Mouse (Mus musculus) midbrain, embryonic 13.5 days (tissue): Measurements from ENCODE around the gene Nkd1. TPM values are rescaled to one million over a fixed set of nuclear protein-coding genes. Genes with fewer than 3 reads are reported as not detected.

Experiments used
- ATAC-seq: fragments of 200-750 bp; cut with Nextera tagmentation; 2 replicates; pipeline ENCODE4 v1.8.0; 2017; ENCODE audit warnings: mild to moderate bottlenecking, moderate TSS enrichment, moderate library complexity
- H3K27ac ChIP-seq: fragments of 300-500 bp; sonication (generic); 2 replicates; pipeline ENCODE4 v1.5.1; 2015; ENCODE audit warnings: inconsistent platforms, mild to moderate bottlenecking, moderate library complexity
- H3K27me3 ChIP-seq: fragments of 300-500 bp; sonication (generic); 2 replicates; pipeline ENCODE4 v1.6.1; 2015; ENCODE audit warnings: mild to moderate bottlenecking, inconsistent platforms
- H3K36me3 ChIP-seq: fragments of 300-500 bp; sonication (generic); 2 replicates; pipeline ENCODE4 v1.6.1; 2015; ENCODE audit warnings: mild to moderate bottlenecking, inconsistent platforms
- H3K4me1 ChIP-seq: fragments of 300-500 bp; sonication (generic); replicated peaks from 2 replicates; pipeline ENCODE4 v1.6.1; 2015; ENCODE audit warnings: inconsistent platforms
- H3K4me2 ChIP-seq: fragments of 300-500 bp; sonication (generic); replicated peaks from 2 replicates; pipeline ENCODE4 v1.6.1; 2015; ENCODE audit warnings: moderate library complexity, mild to moderate bottlenecking, inconsistent platforms
- H3K4me3 ChIP-seq: fragments of 300-500 bp; sonication (generic); replicated peaks from 2 replicates; pipeline ENCODE4 v1.5.1; 2015; ENCODE audit warnings: mild to moderate bottlenecking, inconsistent platforms
- H3K9ac ChIP-seq: fragments of 300-500 bp; sonication (generic); replicated peaks from 2 replicates; pipeline ENCODE4 v1.6.1; 2015; ENCODE audit warnings: mild to moderate bottlenecking, inconsistent platforms
- H3K9me3 ChIP-seq: fragments of 300-500 bp; sonication (generic); 2 replicates; pipeline ENCODE4 v1.6.1; 2016; ENCODE audit warnings: mild to moderate bottlenecking, inconsistent platforms
- WGBS: fragments of 180-500 bp; shearing (Covaris S2); methylation state at CpG from one replicate; pipeline ENCODE4 v1.1.7; 2015; 5-methylcytosine and 5-hydroxymethylcytosine counted together
- polyA plus RNA-seq: library from polyadenylated mRNA; unstranded; fragments of >200 nt; fragmentation: Nextera tagmentation; extraction: Ambion mirVana; gene quantifications from 2 replicates; pipeline ENCODE4 v1.2.1, GENCODE M21; 2015

Gene Nkd1
- polyA plus RNA-seq, 1 experiment from 2014 or later, result 79.8 TPM

DNA sequence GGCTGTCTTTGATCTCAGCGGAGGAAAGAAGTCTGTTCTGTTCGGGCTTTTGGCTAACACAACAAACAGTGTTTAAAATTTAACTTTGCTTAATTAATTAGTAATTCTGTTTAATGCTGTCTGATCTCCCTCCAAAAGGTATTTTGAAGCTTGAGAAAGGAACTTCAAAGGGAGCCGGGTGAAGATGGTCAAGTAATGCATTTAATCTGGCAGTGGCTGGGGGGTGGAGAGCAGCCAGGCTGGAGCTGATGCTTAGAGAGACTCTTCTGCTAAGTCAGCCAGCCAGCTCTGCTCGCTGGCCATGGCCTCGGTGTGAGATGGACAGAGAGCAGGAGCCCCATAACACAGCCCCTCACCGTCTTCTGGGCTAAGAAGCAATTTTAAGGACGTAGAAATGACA lies 58.1 kb downstream of the Nkd1 start:
- Histone ChIP-seq H3K4me2 (no peak overlapping the region), H3K4me3 (no peak overlapping the region), H3K36me3 (peaks cover 14% of the 10 kb centered on the region; the same call in 1 of the 2 replicates), H3K9ac (no peak overlapping the region), H3K9me3 (no peaks in the 10 kb centered on the region), H3K27me3 (no peaks in the 10 kb centered on the region), H3K27ac (no peak overlapping the region), H3K4me1 (peaks cover 59% of the 10 kb centered on the region)
- WGBS, result 35% methylated on average over 7 of the region's 7 CpGs
- no peak for ATAC-seq

GRCm38 (mm10) chr8:88579668-88580330 lies 58.6 kb downstream of the Nkd1 start:
- H3K4me1 ChIP-seq, result peaks cover 54% of the 10 kb centered on the region
- no peak for ATAC-seq
- peaks cover 14% of the 10 kb centered on the region; the same call in 1 of the 2 replicates for H3K36me3 ChIP-seq
- H3K9ac ChIP-seq, result no peak overlapping the region
- H3K4me3 ChIP-seq, result no peak overlapping the region
- H3K9me3 ChIP-seq, result no peaks in the 10 kb centered on the region
- no peaks in the 10 kb centered on the region for H3K27me3 ChIP-seq
- 83% methylated on average over 18 of the region's 18 CpGs for WGBS
- H3K4me2 ChIP-seq, result no peak overlapping the region
- peak overlapping the region; percentile 7; the same call in 1 of the 2 replicates for H3K27ac ChIP-seq

DNA sequence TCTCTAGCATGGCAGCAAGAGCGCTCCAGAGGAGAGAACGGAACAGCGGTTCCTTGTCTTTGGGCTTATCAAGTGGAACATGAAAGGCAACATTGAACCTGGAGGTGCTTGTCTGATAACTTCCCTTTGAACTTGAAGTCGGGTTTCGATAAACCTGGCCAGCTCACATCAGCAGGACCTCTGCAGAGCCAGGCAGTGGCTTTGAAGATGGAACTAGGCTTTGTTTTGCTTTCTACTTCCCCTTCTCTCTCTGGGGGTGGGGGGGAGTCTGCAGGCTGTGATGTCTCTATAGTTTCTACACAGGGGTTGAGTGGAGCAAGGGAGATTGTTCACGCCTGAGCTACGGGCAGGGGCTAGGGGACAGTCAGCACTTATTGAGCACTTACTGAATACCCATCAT lies 59.6 kb downstream of the Nkd1 start:
- WGBS, result 81% methylated on average over 7 of the region's 7 CpGs
- no peak for ATAC-seq
- Histone ChIP-seq H3K9ac (no peak overlapping the region), H3K27ac (no peak overlapping the region), H3K4me2 (no peak overlapping the region), H3K36me3 (peaks cover 18% of the 10 kb centered on the region), H3K27me3 (no peaks in the 10 kb centered on the region), H3K9me3 (no peaks in the 10 kb centered on the region), H3K4me1 (peaks cover 45% of the 10 kb centered on the region), H3K4me3 (no peak overlapping the region)

GRCm38 (mm10) chr8:88583863-88584262 lies 62.7 kb downstream of the Nkd1 start:
- Histone ChIP-seq H3K36me3 (peaks cover 31% of the 10 kb centered on the region), H3K4me3 (no peak overlapping the region), H3K9me3 (no peaks in the 10 kb centered on the region), H3K27me3 (no peaks in the 10 kb centered on the region), H3K4me2 (no peak overlapping the region), H3K27ac (no peak overlapping the region), H3K4me1 (peaks cover 24% of the 10 kb centered on the region), H3K9ac (no peak overlapping the region)
- 88% methylated on average over 3 of the region's 3 CpGs for WGBS
- no peak for ATAC-seq

- peaks cover 56% of the 10 kb centered on the region for H3K36me3 ChIP-seq
Measured at GRCm38 (mm10) chr8:88588205-88588889, 67.2 kb downstream of the Nkd1 start.

DNA sequence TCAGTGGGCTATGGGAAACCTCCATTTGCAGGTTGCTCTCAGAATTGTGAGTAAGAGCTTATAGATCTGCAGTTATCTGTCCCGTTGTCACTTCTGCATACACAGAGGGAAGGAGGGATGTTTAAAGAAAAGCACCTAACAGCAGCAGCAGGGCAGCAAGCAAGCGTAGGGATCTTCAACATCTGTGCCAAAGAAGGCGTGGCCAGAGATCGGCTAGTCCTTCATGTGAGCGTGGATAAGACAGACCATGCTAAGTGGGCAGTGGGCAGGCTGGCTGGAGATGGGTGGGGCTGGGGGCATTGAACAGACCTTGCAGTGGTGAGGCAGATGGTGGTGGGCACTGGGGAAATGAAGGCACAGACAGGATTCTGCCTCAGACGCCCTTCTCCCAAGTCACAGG lies 69.1 kb downstream of the Nkd1 start:
- WGBS, result 83% methylated on average over 6 of the region's 6 CpGs
- H3K9ac ChIP-seq, result no peak overlapping the region
- H3K9me3 ChIP-seq, result no peaks in the 10 kb centered on the region
- H3K27ac ChIP-seq, result no peak overlapping the region
- H3K4me3 ChIP-seq, result no peak overlapping the region
- no peaks in the 10 kb centered on the region for H3K27me3 ChIP-seq
- ATAC-seq, result no peak
- H3K36me3 ChIP-seq, result peaks cover 52% of the 10 kb centered on the region
- H3K4me1 ChIP-seq, result peaks cover 8% of the 10 kb centered on the region; the same call in 1 of the 2 replicates
- no peak overlapping the region for H3K4me2 ChIP-seq

More at GRCm38 (mm10) chr8:88588205-88588889, 67.2 kb downstream of the Nkd1 start:
- Histone ChIP-seq H3K4me3 (no peak overlapping the region), H3K9me3 (no peaks in the 10 kb centered on the region), H3K4me1 (no peaks in the 10 kb centered on the region), H3K27me3 (no peaks in the 10 kb centered on the region), H3K9ac (no peak overlapping the region), H3K4me2 (no peak overlapping the region), H3K27ac (no peak overlapping the region)
- no peak for ATAC-seq
- 91% methylated on average over 8 of the region's 8 CpGs for WGBS

DNA sequence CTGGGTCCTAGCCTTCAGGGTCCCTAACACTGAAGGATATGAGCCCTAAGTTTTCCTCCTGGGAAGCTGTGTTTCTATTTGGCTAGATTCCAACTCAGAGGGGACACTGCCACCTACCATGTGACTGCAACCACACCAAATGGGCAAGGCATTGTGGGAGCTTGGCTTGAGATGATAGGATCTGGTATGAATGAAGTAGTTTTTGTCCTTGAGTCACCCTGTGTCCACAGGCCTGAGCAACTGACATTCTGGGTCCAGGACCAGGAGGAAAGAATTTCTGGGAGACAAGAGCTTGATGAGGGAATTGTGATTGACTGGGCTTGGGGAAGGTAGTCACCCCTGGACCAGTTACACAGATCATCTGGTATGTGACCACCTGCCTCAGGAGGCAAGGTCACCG lies 72.8 kb downstream of the Nkd1 start:
- Histone ChIP-seq H3K4me3 (no peak overlapping the region), H3K9me3 (no peaks in the 10 kb centered on the region), H3K9ac (no peak overlapping the region), H3K36me3 (peaks cover 31% of the 10 kb centered on the region), H3K4me1 (peaks cover 13% of the 10 kb centered on the region), H3K4me2 (no peak overlapping the region), H3K27me3 (no peaks in the 10 kb centered on the region), H3K27ac (no peak overlapping the region)
- WGBS, result 97% methylated on average over 1 of the region's 1 CpGs
- ATAC-seq, result no peak

DNA sequence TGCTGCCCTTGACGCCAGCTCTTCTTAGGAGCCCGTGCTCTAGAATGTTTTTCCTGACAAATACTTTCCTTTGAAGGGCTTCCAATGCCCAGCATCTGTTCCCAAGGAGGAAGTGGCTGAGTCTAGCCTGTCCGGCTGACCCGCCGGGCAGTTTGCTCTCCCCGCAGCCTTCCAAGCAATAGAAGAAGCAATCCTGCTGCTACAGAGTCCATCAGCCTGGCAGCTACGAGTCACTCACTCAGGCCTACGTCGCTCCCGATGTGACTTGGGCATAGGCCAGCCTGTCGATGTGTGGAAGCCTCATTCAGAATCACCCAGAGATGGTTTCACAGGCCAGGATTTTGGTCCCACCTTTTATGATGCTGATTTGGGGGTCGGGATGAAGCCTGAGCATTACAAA lies 74.9 kb downstream of the Nkd1 start:
- Histone ChIP-seq H3K4me1 (peaks cover 13% of the 10 kb centered on the region), H3K9me3 (no peaks in the 10 kb centered on the region), H3K27me3 (no peaks in the 10 kb centered on the region), H3K36me3 (peaks cover 16% of the 10 kb centered on the region), H3K27ac (no peak overlapping the region), H3K4me3 (no peak overlapping the region), H3K4me2 (no peak overlapping the region), H3K9ac (no peak overlapping the region)
- 89% methylated on average over 12 of the region's 12 CpGs for WGBS
- no peak for ATAC-seq

GRCm38 (mm10) chr8:88598578-88598977 lies 77.4 kb downstream of the Nkd1 start:
- Histone ChIP-seq H3K27ac (no peak overlapping the region), H3K4me2 (no peak overlapping the region), H3K9ac (no peak overlapping the region), H3K27me3 (no peaks in the 10 kb centered on the region), H3K9me3 (no peaks in the 10 kb centered on the region), H3K4me1 (peaks cover 21% of the 10 kb centered on the region), H3K36me3 (no peaks in the 10 kb centered on the region), H3K4me3 (no peak overlapping the region)
- 70% methylated on average over 5 of the region's 5 CpGs for WGBS
- no peak for ATAC-seq

DNA sequence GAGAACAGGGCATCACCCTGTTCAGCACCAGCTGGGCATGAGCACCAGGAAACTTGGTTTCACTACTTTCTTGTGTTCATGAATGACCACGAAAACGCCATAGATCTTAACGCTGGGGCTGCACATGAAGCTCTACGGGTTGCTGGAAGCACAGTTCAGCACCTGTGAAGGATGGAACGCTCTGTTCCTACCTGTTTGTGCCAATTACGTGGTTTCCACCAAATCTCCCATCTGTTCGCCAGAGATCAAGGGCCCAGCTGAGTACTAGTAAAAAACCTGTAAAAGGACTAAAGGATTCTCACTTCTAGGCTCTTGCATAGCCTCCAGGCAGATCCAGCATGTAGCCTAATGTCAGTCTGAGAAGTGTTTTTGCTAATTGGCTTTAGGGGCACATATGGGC lies 78.3 kb downstream of the Nkd1 start:
- no peak for ATAC-seq
- WGBS, result 85% methylated on average over 7 of the region's 7 CpGs

DNA sequence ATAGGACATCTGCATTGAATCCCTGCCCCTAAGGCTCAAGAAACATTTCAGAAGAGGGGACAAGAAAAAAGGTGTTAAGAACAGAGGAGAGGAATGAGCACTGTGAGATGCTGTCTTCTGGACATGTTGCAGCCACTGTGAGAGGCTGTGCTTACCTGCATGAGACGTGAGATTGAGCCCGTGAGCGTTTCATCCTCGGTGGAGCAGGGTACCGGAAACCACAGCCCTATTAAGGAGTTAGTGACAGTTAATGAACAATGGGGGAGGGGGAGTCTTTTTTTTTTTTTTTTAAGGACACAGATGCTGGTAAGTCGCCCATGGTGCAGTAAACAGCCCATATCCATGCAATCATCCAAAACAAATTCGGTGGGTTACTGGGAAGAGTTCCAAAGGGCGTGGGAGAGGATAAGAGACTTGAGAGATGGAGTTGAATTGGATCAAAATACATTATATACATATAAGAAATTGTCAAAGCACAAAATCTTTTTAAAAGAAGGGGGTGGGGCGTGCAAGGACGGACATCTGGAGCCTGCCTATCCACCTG lies 82.4 kb downstream of the Nkd1 start:
- peak; percentile 35 for ATAC-seq
- H3K9me3 ChIP-seq, result no peaks in the 10 kb centered on the region
- peak overlapping the region; percentile 62 for H3K27ac ChIP-seq
- peak overlapping the region; percentile 32; the same call in 1 of the 2 replicates for H3K9ac ChIP-seq
- H3K27me3 ChIP-seq, result no peaks in the 10 kb centered on the region
- peak overlapping the region; percentile 58 for H3K4me2 ChIP-seq
- H3K4me1 ChIP-seq, result peaks cover 30% of the 10 kb centered on the region
- no peaks in the 10 kb centered on the region for H3K36me3 ChIP-seq
- WGBS, result 1% methylated on average over 10 of the region's 10 CpGs
- H3K4me3 ChIP-seq, result peak overlapping the region; percentile 33

More for the DNA sequence above, 78.3 kb downstream of the Nkd1 start:
- Histone ChIP-seq H3K4me3 (no peak overlapping the region), H3K9me3 (no peaks in the 10 kb centered on the region), H3K27ac (no peak overlapping the region), H3K36me3 (no peaks in the 10 kb centered on the region), H3K4me2 (no peak overlapping the region), H3K9ac (no peak overlapping the region), H3K4me1 (peaks cover 29% of the 10 kb centered on the region), H3K27me3 (no peaks in the 10 kb centered on the region)
